Mouse (Mus musculus) olfactory bulb, adult 2 months (tissue): ENCODE data around the gene Frmpd4. TPM values are rescaled to one million over a fixed set of nuclear protein-coding genes. Genes with fewer than 3 reads are reported as not detected.
A peak's percentile ranks its signal among the peaks of the same experiment; 100 is the strongest.

Source experiments
- H3K27ac ChIP-seq: fragments of 200-500 bp; 2 replicates; pipeline ENCODE4 v1.5.1; 2012; ENCODE audit warnings: low read depth, low read length; ENCODE audit not compliant: insufficient read depth
- H3K4me1 ChIP-seq: fragments of 200-500 bp; 2 replicates; pipeline ENCODE4 v1.6.1; 2012; ENCODE audit warnings: low read length; ENCODE audit not compliant: control insufficient read depth, insufficient read depth
- H3K4me3 ChIP-seq: fragments of 200-500 bp; 2 replicates; pipeline ENCODE4 v1.5.1; 2012; ENCODE audit warnings: mild to moderate bottlenecking, low read depth, low read length, moderate library complexity; ENCODE audit not compliant: insufficient read depth
- CTCF ChIP-seq: fragments of 200-500 bp; IDR thresholded peaks from 2 replicates; pipeline ENCODE4 v1.5.1; 2012; ENCODE audit warnings: low read depth, mild to moderate bottlenecking, low read length, moderate library complexity; ENCODE audit not compliant: insufficient read depth
- POLR2A ChIP-seq: fragments of 200-500 bp; IDR thresholded peaks from 2 replicates; pipeline ENCODE4 v1.6.1; 2012; ENCODE audit warnings: mild to moderate bottlenecking, low read depth, low read length, moderate library complexity; ENCODE audit not compliant: insufficient read depth
- WGBS: fragments of 180-500 bp; shearing (Covaris S2); methylation state at CpG from one replicate; pipeline ENCODE4 v1.1.7; 2018; 5-methylcytosine and 5-hydroxymethylcytosine counted together
- polyA plus RNA-seq: library from polyadenylated mRNA; stranded (reverse); fragments of >200 nt; gene quantifications from 2 replicates; pipeline ENCODE4 v1.2.4, GENCODE M21; 2012; ENCODE audit warnings: low replicate concordance; ENCODE audit not compliant: missing spikeins, insufficient read depth, insufficient read length

Frmpd4 gene
- polyA plus RNA-seq, 1 experiment, result not detected

GRCm38 (mm10) chrX:167518440-167518839 lies 1058.6 kb downstream of the Frmpd4 start:
- H3K4me3 ChIP-seq, result no peak overlapping the region
- H3K27ac ChIP-seq, result no peak overlapping the region
- 34% methylated on average over 2 of the region's 2 CpGs for whole genome bisulfite sequencing
- H3K4me1 ChIP-seq, result no peaks in the 10 kb centered on the region
- TF ChIP-seq POLR2A (no peak), CTCF (no peak)

- no peak overlapping the region for H3K27ac ChIP-seq
- no peak for TF ChIP-seq POLR2A
- peak; percentile 35; the same call in 1 of the 2 replicates for TF ChIP-seq CTCF
- 27% methylated on average over 11 of the region's 11 CpGs for WGBS
- no peaks in the 10 kb centered on the region for H3K4me1 ChIP-seq
- H3K4me3 ChIP-seq, result no peak overlapping the region
These were observed 1079.3 kb downstream of the Frmpd4 start for GRCm38 (mm10) chrX:167497780-167498179.

GRCm38 (mm10) chrX:167492265-167492664 lies 1084.8 kb downstream of the Frmpd4 start:
- TF ChIP-seq POLR2A (no peak), CTCF (no peak)
- whole genome bisulfite sequencing, result 97% methylated on average over 1 of the region's 1 CpGs
- H3K4me3 ChIP-seq, result no peak overlapping the region
- no peaks in the 10 kb centered on the region for H3K4me1 ChIP-seq
- H3K27ac ChIP-seq, result no peak overlapping the region

- WGBS, result 45% methylated on average over 1 of the region's 1 CpGs
- no peak overlapping the region for H3K4me3 ChIP-seq
- TF ChIP-seq POLR2A (no peak), CTCF (no peak)
- no peak overlapping the region for H3K27ac ChIP-seq
- no peaks in the 10 kb centered on the region for H3K4me1 ChIP-seq
These were observed 1085.3 kb downstream of the Frmpd4 start for GRCm38 (mm10) chrX:167491589-167492207.

- Histone ChIP-seq H3K4me3 (no peak overlapping the region), H3K27ac (no peak overlapping the region), H3K4me1 (no peaks in the 10 kb centered on the region)
- WGBS, result 85% methylated on average over 4 of the region's 4 CpGs
- TF ChIP-seq POLR2A (no peak), CTCF (no peak)
These were observed 1093.4 kb downstream of the Frmpd4 start for GRCm38 (mm10) chrX:167483409-167484177.

- Histone ChIP-seq H3K4me1 (no peaks in the 10 kb centered on the region), H3K4me3 (no peak overlapping the region), H3K27ac (no peak overlapping the region)
- WGBS, result 67% methylated on average over 6 of the region's 6 CpGs
- no peak for TF ChIP-seq POLR2A
- no peak for TF ChIP-seq CTCF
These were observed 1099.4 kb downstream of the Frmpd4 start for GRCm38 (mm10) chrX:167477636-167478035.

- H3K4me3 ChIP-seq, result no peak overlapping the region
- no peak overlapping the region for H3K27ac ChIP-seq
- TF ChIP-seq POLR2A, result no peak
- no peak for TF ChIP-seq CTCF
- no peaks in the 10 kb centered on the region for H3K4me1 ChIP-seq
These were observed 1142.1 kb downstream of the Frmpd4 start for GRCm38 (mm10) chrX:167434883-167435282.

- TF ChIP-seq CTCF (no peak), POLR2A (no peak)
- WGBS, result 60% methylated on average over 2 of the region's 2 CpGs
- Histone ChIP-seq H3K27ac (no peak overlapping the region), H3K4me3 (no peak overlapping the region), H3K4me1 (no peaks in the 10 kb centered on the region)
These were observed 1143.1 kb downstream of the Frmpd4 start for GRCm38 (mm10) chrX:167433950-167434349.

Other genes starting within 250 kb of the Frmpd4 start
- not detected in 2 replicates for gene Msl3, start 96.7 kb upstream of the Frmpd4 start, polyA plus RNA-seq
- gene Arhgap6, start 217.9 kb upstream of the Frmpd4 start, polyA plus RNA-seq, result not detected in 2 replicates